Mouse (Mus musculus): ENCODE data around the gene Pex10. TPM values are rescaled to one million over a fixed set of nuclear protein-coding genes. Genes with fewer than 3 reads are reported as not detected.
"Not testable (repeated sequence)": the region's sequence is repeated elsewhere in the genome, so short reads cannot be mapped to it uniquely, and the experiment has no call there.

Gene Pex10
- polyA plus RNA-seq, 1 experiment from 2014 or later = 26.0 TPM

- no peaks in the 10 kb centered on the region for H3K9me3 ChIP-seq (replicated peaks)
- no peak for DNase-seq (ENCODE audit: low spot score)
- WGBS = 89% methylated on average over 6 of the region's 6 CpGs
- no peaks in the 10 kb centered on the region for H3K27me3 ChIP-seq (ENCODE audit: low read depth, poor library complexity, severe bottlenecking)
- peaks cover 63% of the 10 kb centered on the region for H3K36me3 ChIP-seq
- H3K4me3 ChIP-seq = no peak overlapping the region
- H3K27ac ChIP-seq = no peak overlapping the region
- peaks cover 25% of the 10 kb centered on the region for H3K4me1 ChIP-seq
Observed at GRCm38 (mm10) chr4:155069191-155069590, 2.4 kb downstream of the Pex10 start.

GRCm38 (mm10) chr4:155070199-155070598 is 3.4 kb downstream of the Pex10 start:
- no peak for DNase-seq (ENCODE audit: low spot score)
- H3K27ac ChIP-seq = no peak overlapping the region
- H3K9me3 ChIP-seq (replicated peaks) = no peaks in the 10 kb centered on the region
- 95% methylated on average over 13 of the region's 13 CpGs for WGBS
- no peak overlapping the region for H3K4me3 ChIP-seq
- peaks cover 73% of the 10 kb centered on the region for H3K36me3 ChIP-seq
- no peaks in the 10 kb centered on the region for H3K27me3 ChIP-seq (ENCODE audit: low read depth, poor library complexity, severe bottlenecking)
- H3K4me1 ChIP-seq = peaks cover 25% of the 10 kb centered on the region

- WGBS = 97% methylated on average over 5 of the region's 5 CpGs
Observed at GRCm38 (mm10) chr4:155070921-155071320, 4.1 kb downstream of the Pex10 start.

GRCm38 (mm10) chr4:155074418-155074817 is 7.6 kb downstream of the Pex10 start:
- no peaks in the 10 kb centered on the region for H3K27me3 ChIP-seq (ENCODE audit: low read depth, poor library complexity, severe bottlenecking)
- peaks cover 98% of the 10 kb centered on the region for H3K36me3 ChIP-seq
- 89% methylated on average over 9 of the region's 9 CpGs for WGBS
- H3K27ac ChIP-seq = no peak overlapping the region
- H3K4me1 ChIP-seq = no peaks in the 10 kb centered on the region
- H3K4me3 ChIP-seq = no peak overlapping the region
- H3K9me3 ChIP-seq (replicated peaks) = no peaks in the 10 kb centered on the region
- no peak for DNase-seq (ENCODE audit: low spot score)

More at GRCm38 (mm10) chr4:155070921-155071320, 4.1 kb downstream of the Pex10 start:
- H3K4me3 ChIP-seq = no peak overlapping the region
- DNase-seq (ENCODE audit: low spot score) = no peak
- H3K4me1 ChIP-seq = peaks cover 25% of the 10 kb centered on the region
- H3K27ac ChIP-seq = no peak overlapping the region
- no peaks in the 10 kb centered on the region for H3K9me3 ChIP-seq (replicated peaks)
- H3K27me3 ChIP-seq (ENCODE audit: low read depth, poor library complexity, severe bottlenecking) = no peaks in the 10 kb centered on the region
- peaks cover 81% of the 10 kb centered on the region for H3K36me3 ChIP-seq

GRCm38 (mm10) chr4:155075137-155075536 is 8.3 kb downstream of the Pex10 start:
- WGBS = 90% methylated on average over 9 of the region's 9 CpGs

GRCm38 (mm10) chr4:155075813-155076212 is 9.0 kb downstream of the Pex10 start:
- DNase-seq (ENCODE audit: low spot score) = no peak
- no peaks in the 10 kb centered on the region for H3K9me3 ChIP-seq (replicated peaks)
- 96% methylated on average over 2 of the region's 2 CpGs for WGBS
- no peak overlapping the region for H3K27ac ChIP-seq
- H3K4me3 ChIP-seq = no peak overlapping the region
- peaks cover 97% of the 10 kb centered on the region for H3K36me3 ChIP-seq
- H3K4me1 ChIP-seq = no peaks in the 10 kb centered on the region
- H3K27me3 ChIP-seq (ENCODE audit: low read depth, poor library complexity, severe bottlenecking) = no peaks in the 10 kb centered on the region

More at GRCm38 (mm10) chr4:155075137-155075536, 8.3 kb downstream of the Pex10 start:
- H3K9me3 ChIP-seq (replicated peaks) = no peaks in the 10 kb centered on the region
- no peak for DNase-seq (ENCODE audit: low spot score)
- H3K4me3 ChIP-seq = no peak overlapping the region
- no peak overlapping the region for H3K27ac ChIP-seq
- peaks cover 98% of the 10 kb centered on the region for H3K36me3 ChIP-seq
- no peaks in the 10 kb centered on the region for H3K4me1 ChIP-seq
- no peaks in the 10 kb centered on the region for H3K27me3 ChIP-seq (ENCODE audit: low read depth, poor library complexity, severe bottlenecking)

GRCm38 (mm10) chr4:155076677-155077076 is 9.9 kb downstream of the Pex10 start:
- Histone ChIP-seq H3K27me3 (ENCODE audit: low read depth, poor library complexity, severe bottlenecking) (no peaks in the 10 kb centered on the region), H3K36me3 (peaks cover 96% of the 10 kb centered on the region), H3K9me3 (replicated peaks) (no peaks in the 10 kb centered on the region), H3K4me1 (no peaks in the 10 kb centered on the region), H3K4me3 (no peak overlapping the region), H3K27ac (no peak overlapping the region)
- 89% methylated on average over 9 of the region's 9 CpGs for WGBS
- DNase-seq (ENCODE audit: low spot score) = no peak

GRCm38 (mm10) chr4:155078808-155079207 is 12.0 kb downstream of the Pex10 start:
- H3K27me3 ChIP-seq (ENCODE audit: low read depth, poor library complexity, severe bottlenecking); H3K4me3 ChIP-seq; DNase-seq (ENCODE audit: low spot score); H3K4me1 ChIP-seq; H3K9me3 ChIP-seq (replicated peaks); H3K27ac ChIP-seq: not testable (repeated sequence)
- peaks cover 96% of the 10 kb centered on the region for H3K36me3 ChIP-seq
- WGBS = 94% methylated on average over 10 of the region's 10 CpGs

GRCm38 (mm10) chr4:155079666-155080065 is 12.8 kb downstream of the Pex10 start:
- Histone ChIP-seq H3K27me3 (ENCODE audit: low read depth, poor library complexity, severe bottlenecking) (no peaks in the 10 kb centered on the region), H3K4me3 (no peak overlapping the region), H3K27ac (no peak overlapping the region), H3K9me3 (replicated peaks) (no peaks in the 10 kb centered on the region), H3K4me1 (peaks cover 14% of the 10 kb centered on the region), H3K36me3 (peaks cover 95% of the 10 kb centered on the region)
- no peak for DNase-seq (ENCODE audit: low spot score)
- WGBS = 91% methylated on average over 6 of the region's 6 CpGs

GRCm38 (mm10) chr4:155083553-155083952 is 16.7 kb downstream of the Pex10 start:
- Histone ChIP-seq H3K27ac (no peak overlapping the region), H3K4me3 (no peak overlapping the region), H3K36me3 (peaks cover 57% of the 10 kb centered on the region), H3K4me1 (peaks cover 42% of the 10 kb centered on the region), H3K27me3 (ENCODE audit: low read depth, poor library complexity, severe bottlenecking) (no peaks in the 10 kb centered on the region), H3K9me3 (replicated peaks) (no peaks in the 10 kb centered on the region)
- 93% methylated on average over 4 of the region's 4 CpGs for WGBS
- no peak for DNase-seq (ENCODE audit: low spot score)

GRCm38 (mm10) chr4:155084351-155084750 is 17.5 kb downstream of the Pex10 start:
- no peak for DNase-seq (ENCODE audit: low spot score)
- H3K27me3 ChIP-seq (ENCODE audit: low read depth, poor library complexity, severe bottlenecking) = no peaks in the 10 kb centered on the region
- no peaks in the 10 kb centered on the region for H3K9me3 ChIP-seq (replicated peaks)
- WGBS = 93% methylated on average over 7 of the region's 7 CpGs
- peaks cover 56% of the 10 kb centered on the region for H3K36me3 ChIP-seq
- peak overlapping the region; percentile 24 for H3K4me3 ChIP-seq
- H3K27ac ChIP-seq = no peak overlapping the region
- peaks cover 42% of the 10 kb centered on the region for H3K4me1 ChIP-seq

GRCm38 (mm10) chr4:155085206-155086107 is 18.6 kb downstream of the Pex10 start:
- 5% methylated on average over 35 of the region's 35 CpGs for WGBS
- DNase-seq (ENCODE audit: low spot score) = no peak
- H3K9me3 ChIP-seq (replicated peaks) = no peaks in the 10 kb centered on the region
- no peaks in the 10 kb centered on the region for H3K27me3 ChIP-seq (ENCODE audit: low read depth, poor library complexity, severe bottlenecking)
- peaks cover 42% of the 10 kb centered on the region for H3K4me1 ChIP-seq
- H3K27ac ChIP-seq = peak overlapping the region; percentile 96
- H3K36me3 ChIP-seq = peaks cover 47% of the 10 kb centered on the region
- H3K4me3 ChIP-seq = peak overlapping the region; percentile 94

Measured in limb, embryonic 10.5 days (tissue).